Mouse (Mus musculus) heart, postnatal 4 days (tissue): ENCODE data around the gene Filip1l. TPM values are rescaled to one million over a fixed set of nuclear protein-coding genes. Genes with fewer than 3 reads are reported as not detected.

Experiments
- DNase-seq: peaks from one replicate; pipeline ENCODE4 v3.0.0; 2021
- total RNA-seq, 2 experiments: library from RNA; stranded (reverse); gene quantifications; 2 replicates each; pipeline ENCODE4 v1.2.3; 2021

Filip1l gene
- total RNA-seq, 2 experiments from 2014 or later = 61.2 to 63.6 TPM

- DNase-seq = no peak
Measured at GRCm38 (mm10) chr16:57570789-57571311, 218.0 kb downstream of the Filip1l start.

- DNase-seq = no peak
Measured at GRCm38 (mm10) chr16:57573831-57574230, 220.9 kb downstream of the Filip1l start.

GRCm38 (mm10) chr16:57575764-57576388 lies 223.0 kb downstream of the Filip1l start:
- DNase-seq = no peak

GRCm38 (mm10) chr16:57577519-57577918 lies 224.6 kb downstream of the Filip1l start:
- no peak for DNase-seq

- DNase-seq = no peak
Measured at GRCm38 (mm10) chr16:57580041-57580440, 227.1 kb downstream of the Filip1l start.

- DNase-seq = peak; percentile 32
Measured at GRCm38 (mm10) chr16:57582008-57582407, 229.1 kb downstream of the Filip1l start.

GRCm38 (mm10) chr16:57585201-57585600 lies 232.3 kb downstream of the Filip1l start:
- DNase-seq = no peak

- DNase-seq = peak; percentile 42
Measured at GRCm38 (mm10) chr16:57593422-57594157, 240.7 kb downstream of the Filip1l start.

- DNase-seq = no peak
Measured at GRCm38 (mm10) chr16:57597295-57597957, 244.5 kb downstream of the Filip1l start.

GRCm38 (mm10) chr16:57601031-57601430 lies 248.1 kb downstream of the Filip1l start:
- DNase-seq = no peak

GRCm38 (mm10) chr16:57606444-57607227 lies 253.7 kb downstream of the Filip1l start, which contains the start of gene Cmss1:
Cmss1 (minus strand) TSS chr16:57606864.
- peak; percentile 89 for DNase-seq

GRCm38 (mm10) chr16:57611768-57612167 lies 258.9 kb downstream of the Filip1l start:
- DNase-seq = peak; percentile 49

Other genes starting within 250 kb of the Filip1l start
- gene Tomm70a, start 231.4 kb upstream of the Filip1l start, total RNA-seq = 10 to 100 TPM; 59.8 to 62.8 TPM
- gene Nit2, start 185.8 kb upstream of the Filip1l start, total RNA-seq = 10 to 100 TPM; 27.7 to 29.0 TPM
- gene Tbc1d23, start 121.6 kb upstream of the Filip1l start, total RNA-seq = 10 to 100 TPM; 33.4 to 33.8 TPM
- gene Tmem30c, start 60.2 kb upstream of the Filip1l start, total RNA-seq = not detected